Mouse (Mus musculus): Measurements from ENCODE around the gene Shisa2. TPM values are rescaled to one million over a fixed set of nuclear protein-coding genes. Genes with fewer than 3 reads are reported as not detected.

Gene Shisa2
- polyA plus RNA-seq, 1 experiment from 2014 or later = 14.8 TPM

DNA sequence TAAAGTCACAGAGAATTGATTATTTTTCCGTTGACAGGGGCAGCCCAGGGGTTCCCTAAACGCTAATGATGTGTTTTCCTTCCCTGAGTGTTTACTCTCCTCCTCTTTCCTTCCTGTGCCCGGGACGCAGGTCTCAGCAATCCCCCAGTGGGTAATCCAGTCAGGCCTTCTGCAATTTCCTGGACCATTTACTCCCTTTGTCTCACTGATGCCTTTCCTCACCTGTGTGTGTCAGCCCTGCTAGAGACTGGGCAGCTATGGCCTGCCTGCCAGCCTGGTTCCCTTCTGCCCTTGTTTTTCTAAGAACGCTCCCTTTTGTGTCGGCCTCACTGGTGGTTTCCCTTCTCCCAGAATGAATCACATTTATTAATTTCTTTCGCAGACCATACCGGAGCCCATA lies 49.4 kb downstream of the Shisa2 start:
- 43% methylated on average over 8 of the region's 8 CpGs for WGBS
- Histone ChIP-seq H3K4me3 (ENCODE audit: control insufficient read depth in 1 of 2, insufficient read depth in 1 of 2, low read depth in 1 of 2, low read length in 2 of 2) (no peak overlapping the region), H3K4me1 (ENCODE audit: control insufficient read depth in 2 of 2, insufficient read depth in 2 of 2, low read length in 2 of 2) (peaks cover 0 to 3% of the 10 kb centered on the region in 2 experiments; a peak in 1 of 4 replicates), H3K9me3 (ENCODE audit: control insufficient read depth, low read length) (no peaks in the 10 kb centered on the region), H3K27ac (replicated peaks in 1 of 2; ENCODE audit: control insufficient read depth in 1 of 2, insufficient read depth in 1 of 2, low read depth in 2 of 2, low read length in 2 of 2) (no peak overlapping the region), H3K4me2 (ENCODE audit: low read length) (no peak overlapping the region), H3K27me3 (ENCODE audit: control insufficient read depth, insufficient read depth, low read length) (no peaks in the 10 kb centered on the region), H3K36me3 (ENCODE audit: control insufficient read depth, insufficient read depth, low read length) (no peaks in the 10 kb centered on the region), H3K9ac (ENCODE audit: low read length) (no peak overlapping the region)
- no peak for ATAC-seq (ENCODE audit: insufficient number of reproducible peaks, insufficient read depth, low FRiP score, low read depth)

DNA sequence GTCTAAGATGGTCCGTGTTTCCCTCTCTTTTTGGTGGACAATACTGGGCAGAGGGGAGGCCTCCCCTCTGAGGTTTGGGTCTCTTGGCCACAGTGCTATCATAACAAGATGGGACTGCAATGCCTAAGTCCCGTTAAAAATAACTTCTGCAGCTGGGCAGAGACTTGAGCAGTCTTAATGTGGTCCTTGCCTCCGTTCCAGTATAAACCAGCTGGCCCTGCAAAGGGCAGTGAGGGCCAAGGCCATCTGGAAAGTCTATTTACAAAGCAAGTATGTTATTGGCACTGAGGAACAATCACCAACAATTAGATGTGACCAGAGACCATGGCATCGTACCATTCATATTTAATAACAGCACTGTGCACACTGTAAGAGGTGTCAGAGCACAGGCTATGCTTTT lies 50.2 kb downstream of the Shisa2 start:
- Histone ChIP-seq H3K4me1 (ENCODE audit: control insufficient read depth in 2 of 2, insufficient read depth in 2 of 2, low read length in 2 of 2) (peaks cover 0 to 3% of the 10 kb centered on the region in 2 experiments; a peak in 1 of 4 replicates), H3K36me3 (ENCODE audit: control insufficient read depth, insufficient read depth, low read length) (no peaks in the 10 kb centered on the region), H3K9me3 (ENCODE audit: control insufficient read depth, low read length) (no peaks in the 10 kb centered on the region), H3K27ac (replicated peaks in 1 of 2; ENCODE audit: control insufficient read depth in 1 of 2, insufficient read depth in 1 of 2, low read depth in 2 of 2, low read length in 2 of 2) (no peak overlapping the region), H3K27me3 (ENCODE audit: control insufficient read depth, insufficient read depth, low read length) (no peaks in the 10 kb centered on the region), H3K4me2 (ENCODE audit: low read length) (no peak overlapping the region), H3K9ac (ENCODE audit: low read length) (no peak overlapping the region), H3K4me3 (ENCODE audit: control insufficient read depth in 1 of 2, insufficient read depth in 1 of 2, low read depth in 1 of 2, low read length in 2 of 2) (no peak overlapping the region)
- 61% methylated on average over 4 of the region's 4 CpGs for WGBS
- no peak for ATAC-seq (ENCODE audit: insufficient number of reproducible peaks, insufficient read depth, low FRiP score, low read depth)

DNA sequence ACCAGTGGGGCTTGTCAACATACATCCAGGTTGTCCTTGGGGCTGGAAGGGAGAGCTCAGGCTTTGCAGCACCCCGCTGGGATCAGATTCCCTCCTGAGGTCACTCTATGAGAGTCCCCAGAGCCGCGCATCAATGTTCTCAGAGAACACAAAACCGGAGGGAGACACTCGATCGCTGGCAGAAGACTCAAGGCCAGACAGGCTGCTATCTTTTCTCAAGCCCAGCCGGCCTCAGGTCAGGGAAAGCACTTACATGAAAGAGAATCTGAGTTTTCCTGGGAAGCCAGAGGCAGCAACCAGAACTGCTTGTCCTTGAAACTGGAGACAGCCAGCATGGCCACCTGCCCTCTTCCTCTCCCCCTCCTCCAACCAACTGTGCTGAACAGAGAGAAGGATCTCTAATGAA lies 52.5 kb downstream of the Shisa2 start:
- Histone ChIP-seq H3K4me3 (ENCODE audit: control insufficient read depth in 1 of 2, insufficient read depth in 1 of 2, low read depth in 1 of 2, low read length in 2 of 2) (no peak overlapping the region), H3K27ac (replicated peaks in 1 of 2; ENCODE audit: control insufficient read depth in 1 of 2, insufficient read depth in 1 of 2, low read depth in 2 of 2, low read length in 2 of 2) (no peak overlapping the region), H3K9me3 (ENCODE audit: control insufficient read depth, low read length) (no peaks in the 10 kb centered on the region), H3K9ac (ENCODE audit: low read length) (no peak overlapping the region), H3K4me2 (ENCODE audit: low read length) (no peak overlapping the region), H3K36me3 (ENCODE audit: control insufficient read depth, insufficient read depth, low read length) (no peaks in the 10 kb centered on the region), H3K4me1 (ENCODE audit: control insufficient read depth in 2 of 2, insufficient read depth in 2 of 2, low read length in 2 of 2) (peaks cover 0 to 3% of the 10 kb centered on the region in 2 experiments; a peak in 1 of 4 replicates), H3K27me3 (ENCODE audit: control insufficient read depth, insufficient read depth, low read length) (no peaks in the 10 kb centered on the region)
- ATAC-seq (ENCODE audit: insufficient number of reproducible peaks, insufficient read depth, low FRiP score, low read depth) = no peak
- WGBS = 61% methylated on average over 7 of the region's 7 CpGs

Other genes with a start within 250 kb of the Shisa2 start
- gene Phf11c, start 229.9 kb upstream of the Shisa2 start, polyA plus RNA-seq (2014; fragmentation: Nextera tagmentation; extraction: Ambion mirVana) = 0.34 and 0.54 TPM in 2 replicates
- gene Setdb2, start 184.4 kb upstream of the Shisa2 start, polyA plus RNA-seq (2014; fragmentation: Nextera tagmentation; extraction: Ambion mirVana) = 6.8 and 8.3 TPM in 2 replicates
- 25.2 and 26.5 TPM in 2 replicates for gene Cab39l, start 184.3 kb upstream of the Shisa2 start, polyA plus RNA-seq (2014; fragmentation: Nextera tagmentation; extraction: Ambion mirVana)
- gene Cdadc1, start 27.3 kb upstream of the Shisa2 start, polyA plus RNA-seq (2014; fragmentation: Nextera tagmentation; extraction: Ambion mirVana) = 32.1 and 36.9 TPM in 2 replicates